Mouse (Mus musculus) lung, embryonic 14.5 days (tissue): ENCODE measurements at regions not wholly inside any gene's neighbourhood (a gene's known extent, or its start where the extent isn't known, plus 50 kb on each side); places are given as distances from the start of the nearest gene placed in this dataset.

Experiments used
- ATAC-seq: fragments of 200-750 bp; cut with Nextera tagmentation; 2 replicates; pipeline ENCODE4 v1.8.0; 2017; ENCODE audit warnings: mild to moderate bottlenecking, moderate TSS enrichment, moderate library complexity; ENCODE audit not compliant: insufficient read depth
- DNase-seq: peaks from one replicate; pipeline ENCODE4 v3.0.0-alpha.2; 2015
- H3K27ac ChIP-seq: fragments of 300-500 bp; sonication (generic); 2 replicates; pipeline ENCODE4 v1.5.1; 2014; ENCODE audit warnings: low read depth, mild to moderate bottlenecking, moderate library complexity
- H3K27me3 ChIP-seq: fragments of 300-500 bp; sonication (generic); 2 replicates; pipeline ENCODE4 v1.6.1; 2014; ENCODE audit warnings: low read length, control low read depth; ENCODE audit not compliant: insufficient read depth
- H3K36me3 ChIP-seq: fragments of 300-500 bp; sonication (generic); 2 replicates; pipeline ENCODE4 v1.6.1; 2014; ENCODE audit warnings: control low read depth; ENCODE audit not compliant: insufficient read depth
- H3K4me1 ChIP-seq: fragments of 300-500 bp; sonication (generic); 2 replicates; pipeline ENCODE4 v1.6.1; 2014; ENCODE audit warnings: antibody characterized with exemption, control low read depth; ENCODE audit not compliant: insufficient read depth
- H3K4me2 ChIP-seq: fragments of 300-500 bp; sonication (generic); 2 replicates; pipeline ENCODE4 v1.6.1; 2014; ENCODE audit warnings: mild to moderate bottlenecking
- H3K4me3 ChIP-seq: fragments of 300-500 bp; sonication (generic); 2 replicates; pipeline ENCODE4 v1.5.1; 2014; ENCODE audit warnings: low read depth, low read length
- H3K9ac ChIP-seq: fragments of 300-500 bp; sonication (generic); 2 replicates; pipeline ENCODE4 v1.6.1; 2014
- H3K9me3 ChIP-seq: fragments of 300-500 bp; sonication (generic); 2 replicates; pipeline ENCODE4 v1.6.1; 2016; ENCODE audit warnings: low read depth, low read length, control low read depth
- CTCF ChIP-seq: IDR thresholded peaks from 2 replicates; pipeline ENCODE4 v1.5.1; 2016; ENCODE audit warnings: antibody characterized with exemption, low read depth
- WGBS: fragments of 180-500 bp; shearing (Covaris S2); extraction: QIAGEN DNeasy Blood & Tissue Kit; methylation state at CpG from one replicate; pipeline ENCODE4 v1.1.7; 2014; 5-methylcytosine and 5-hydroxymethylcytosine counted together

GRCm38 (mm10) chr1:168064065-168064664, 367.9 kb downstream of the Pbx1 start:
- Histone ChIP-seq H3K27ac (no peak overlapping the region), H3K4me1 (0 out of 2 replicates have a peak, but pooled peaks cover 4% of the 10 kb centered on the region), H3K36me3 (no peaks in the 10 kb centered on the region), H3K4me2 (no peak overlapping the region), H3K4me3 (no peak overlapping the region), H3K27me3 (no peaks in the 10 kb centered on the region), H3K9me3 (no peaks in the 10 kb centered on the region), H3K9ac (no peak overlapping the region)
- no peak for TF ChIP-seq CTCF
- ATAC-seq: no peak
- WGBS: 78% methylated on average over 7 of the region's 7 CpGs
- DNase-seq: no peak

GRCm38 (mm10) chr1:168065598-168066041, 366.4 kb downstream of the Pbx1 start:
- H3K27ac ChIP-seq: no peak overlapping the region
- peak; percentile 32 for TF ChIP-seq CTCF
- no peaks in the 10 kb centered on the region for H3K27me3 ChIP-seq
- H3K9ac ChIP-seq: no peak overlapping the region
- H3K4me3 ChIP-seq: no peak overlapping the region
- no peaks in the 10 kb centered on the region for H3K9me3 ChIP-seq
- ATAC-seq: no peak
- WGBS: 58% methylated on average over 6 of the region's 6 CpGs
- 0 out of 2 replicates have a peak, but pooled peaks cover 4% of the 10 kb centered on the region for H3K4me1 ChIP-seq
- DNase-seq: no peak
- H3K4me2 ChIP-seq: no peak overlapping the region
- H3K36me3 ChIP-seq: no peaks in the 10 kb centered on the region

- H3K4me2 ChIP-seq: no peak overlapping the region
- DNase-seq: no peak
- no peaks in the 10 kb centered on the region for H3K36me3 ChIP-seq
- no peak overlapping the region for H3K27ac ChIP-seq
- 59% methylated on average over 6 of the region's 6 CpGs for WGBS
- no peaks in the 10 kb centered on the region for H3K9me3 ChIP-seq
- 0 out of 2 replicates have a peak, but pooled peaks cover 4% of the 10 kb centered on the region for H3K4me1 ChIP-seq
- no peak for ATAC-seq
- no peak overlapping the region for H3K4me3 ChIP-seq
- TF ChIP-seq CTCF: no peak
- H3K9ac ChIP-seq: no peak overlapping the region
- H3K27me3 ChIP-seq: no peaks in the 10 kb centered on the region
Observed at GRCm38 (mm10) chr1:168066810-168067209, 365.3 kb downstream of the Pbx1 start.

- Histone ChIP-seq H3K36me3 (no peaks in the 10 kb centered on the region), H3K4me1 (0 out of 2 replicates have a peak, but pooled peaks cover 4% of the 10 kb centered on the region), H3K9me3 (no peaks in the 10 kb centered on the region), H3K4me3 (no peak overlapping the region), H3K27ac (no peak overlapping the region; the same call in 1 of the 2 replicates), H3K9ac (no peak overlapping the region), H3K4me2 (no peak overlapping the region), H3K27me3 (no peaks in the 10 kb centered on the region)
- DNase-seq: peak; percentile 43
- WGBS: 49% methylated on average over 9 of the region's 9 CpGs
- TF ChIP-seq CTCF: no peak
- no peak for ATAC-seq
Observed at GRCm38 (mm10) chr1:168068003-168068919, 363.8 kb downstream of the Pbx1 start.

- ATAC-seq: no peak
Observed at GRCm38 (mm10) chr1:168068920-168069590, 363.0 kb downstream of the Pbx1 start.

More at GRCm38 (mm10) chr1:168068920-168069590, 363.0 kb downstream of the Pbx1 start:
- H3K4me1 ChIP-seq: 0 out of 2 replicates have a peak, but pooled peaks cover 4% of the 10 kb centered on the region
- no peaks in the 10 kb centered on the region for H3K9me3 ChIP-seq
- DNase-seq: no peak
- no peak overlapping the region for H3K9ac ChIP-seq
- H3K4me3 ChIP-seq: no peak overlapping the region
- H3K4me2 ChIP-seq: no peak overlapping the region
- H3K27me3 ChIP-seq: no peaks in the 10 kb centered on the region
- WGBS: 89% methylated on average over 1 of the region's 1 CpGs
- TF ChIP-seq CTCF: no peak
- no peak overlapping the region for H3K27ac ChIP-seq
- no peaks in the 10 kb centered on the region for H3K36me3 ChIP-seq
